Mouse (Mus musculus): Measurements from ENCODE around the gene Ss18l2.

Gene Ss18l2

GRCm38 (mm10) chr9:121760271-121761090 lies 50.4 kb downstream of the Ss18l2 start:
- DNase-seq, result peak; percentile 81 to 89

- DNase-seq, result peak in 1 of 2 experiments; percentile 27
Measured at GRCm38 (mm10) chr9:121761091-121761665, 51.0 kb downstream of the Ss18l2 start.

GRCm38 (mm10) chr9:121761787-121762186 lies 51.7 kb downstream of the Ss18l2 start:
- DNase-seq, result peak in 1 of 2 experiments; percentile 25

GRCm38 (mm10) chr9:121762248-121762647 lies 52.1 kb downstream of the Ss18l2 start:
- DNase-seq, result no peak

GRCm38 (mm10) chr9:121762761-121763160 lies 52.6 kb downstream of the Ss18l2 start:
- DNase-seq, result peak in 1 of 2 experiments; percentile 28
